Mouse (Mus musculus): ENCODE measurements around the gene Anxa10. TPM values are rescaled to one million over a fixed set of nuclear protein-coding genes. Genes with fewer than 3 reads are reported as not detected.

Anxa10 gene
- not detected in 2 replicates for polyA plus RNA-seq (2012; rRNA removed)

DNA sequence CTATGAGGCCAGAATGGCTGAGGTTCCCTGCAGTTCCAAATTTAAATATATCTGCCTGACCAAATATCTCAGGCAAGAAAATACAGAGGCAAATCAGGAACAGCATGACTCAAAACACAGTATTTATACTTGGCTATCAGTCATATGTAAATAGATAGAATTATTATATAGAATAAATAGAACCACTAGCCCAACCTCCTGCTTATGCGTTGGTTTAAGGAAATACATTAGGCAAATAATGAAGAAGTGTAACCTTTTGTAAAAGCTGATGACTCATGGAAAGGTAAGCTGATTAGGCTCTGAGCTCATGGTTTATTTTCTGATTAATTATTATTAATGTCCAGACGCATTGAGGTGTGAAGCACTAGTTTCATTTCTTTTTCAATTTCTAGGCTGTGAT, at the start of gene Anxa10:
Anxa10 (minus strand) TSS at position 53 of the 400 bp plus-strand sequence.

Other genes with a start within 250 kb of the Anxa10 start
- gene Palld, start 220.5 kb downstream of the Anxa10 start, polyA plus RNA-seq (2012; rRNA removed) = 7.2 and 7.6 TPM in 2 replicates
- gene Ddx60, start 195.1 kb downstream of the Anxa10 start, polyA plus RNA-seq (2012; rRNA removed) = 0.23 and 0.37 TPM in 2 replicates

Measured in central nervous system, embryonic 18 days (tissue).